Mouse (Mus musculus): ENCODE results near the gene Zfyve19. TPM values are rescaled to one million over a fixed set of nuclear protein-coding genes. Genes with fewer than 3 reads are reported as not detected.
A peak's percentile ranks its signal among the peaks of the same experiment; 100 is the strongest.

The Zfyve19 gene
- total RNA-seq, 2 experiments from 2014 or later, result 21.6 to 30.7 TPM

DNA sequence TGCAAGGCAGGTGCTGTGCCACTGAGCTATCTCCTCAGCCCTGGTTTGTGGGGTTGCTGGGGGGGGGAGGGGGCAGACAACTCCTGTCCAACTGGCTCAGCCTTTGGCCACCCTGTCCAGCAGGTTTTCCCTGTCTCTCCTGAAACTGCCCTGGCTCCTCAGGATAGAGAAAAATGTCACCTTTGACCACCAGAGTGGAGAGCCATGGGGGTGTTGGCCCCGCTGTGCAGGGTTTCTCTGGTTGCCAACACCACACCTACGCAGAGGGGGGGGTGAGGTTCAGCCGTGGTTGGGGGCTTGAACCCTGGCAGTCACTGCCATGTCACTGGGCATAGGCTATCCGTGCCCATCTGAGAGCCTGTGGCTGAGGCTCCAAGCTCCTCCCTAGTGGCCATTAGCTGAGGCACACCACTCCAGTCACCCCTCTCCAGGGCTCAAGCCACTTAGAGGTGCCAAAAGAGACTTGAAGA, 41.2 kb downstream of the Zfyve19 start:
- ATAC-seq (ENCODE audit: poor library complexity, severe bottlenecking), result no peak

GRCm38 (mm10) chr2:119250377-119250776, 42.0 kb downstream of the Zfyve19 start:
- ATAC-seq (ENCODE audit: poor library complexity, severe bottlenecking), result no peak

DNA sequence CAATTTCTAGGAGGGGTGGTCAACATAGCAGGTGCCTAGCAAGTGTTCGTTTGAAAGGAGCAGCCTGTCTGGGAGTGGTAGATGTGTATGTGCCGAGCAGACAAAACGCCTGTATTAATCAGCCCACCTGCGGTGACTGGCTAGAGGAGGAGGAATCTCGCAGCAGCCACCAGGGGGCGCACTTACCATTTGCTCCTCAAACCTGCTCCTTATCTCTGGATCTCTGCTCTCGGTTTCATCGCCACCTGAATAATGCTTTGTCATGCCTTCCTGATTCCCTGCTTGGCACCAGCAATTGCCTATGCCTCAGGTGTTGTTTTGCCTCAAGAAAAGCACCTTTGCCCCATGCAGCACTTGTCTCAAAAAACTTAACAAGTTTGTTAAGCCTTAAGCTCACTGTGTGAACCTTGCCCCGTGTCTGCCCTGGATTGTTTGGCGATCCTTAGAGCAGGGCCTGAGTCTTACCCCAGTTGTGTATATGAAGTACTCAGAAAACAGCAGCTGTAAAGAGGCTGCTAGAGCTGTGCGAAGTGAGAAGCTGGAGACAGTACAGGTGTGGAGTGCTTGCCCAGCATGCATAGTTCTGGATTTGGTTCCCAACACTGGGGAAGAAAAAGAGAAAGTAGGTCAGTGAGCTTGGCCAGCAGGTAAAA, 42.5 kb downstream of the Zfyve19 start:
- ATAC-seq (ENCODE audit: poor library complexity, severe bottlenecking), result peak; percentile 98

- no peak for ATAC-seq (ENCODE audit: poor library complexity, severe bottlenecking)
These were observed 46.6 kb downstream of the Zfyve19 start for GRCm38 (mm10) chr2:119254976-119255375.

DNA sequence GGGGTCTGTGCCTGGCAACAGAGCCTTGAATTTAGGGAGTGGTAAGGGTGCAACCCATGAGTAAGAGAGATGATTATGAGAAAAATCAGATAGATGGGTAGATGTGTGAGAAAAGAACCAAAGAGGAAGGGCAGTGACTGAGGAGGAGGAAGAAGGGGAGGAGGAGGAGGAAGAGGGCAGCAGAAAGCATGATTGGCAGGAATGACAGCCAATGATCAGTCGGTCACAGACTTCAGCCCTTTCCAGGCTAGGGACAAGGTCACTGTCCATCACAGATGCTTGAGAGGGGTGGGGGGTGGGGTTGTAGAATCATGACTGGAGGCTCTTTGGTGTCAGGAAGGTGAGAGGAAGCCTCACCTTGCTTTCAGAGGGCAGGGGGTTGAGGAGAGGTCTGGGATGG, 52.1 kb downstream of the Zfyve19 start:
- ATAC-seq (ENCODE audit: poor library complexity, severe bottlenecking), result 0 out of 2 replicates have a peak, but pooled peaks have one; percentile 21

DNA sequence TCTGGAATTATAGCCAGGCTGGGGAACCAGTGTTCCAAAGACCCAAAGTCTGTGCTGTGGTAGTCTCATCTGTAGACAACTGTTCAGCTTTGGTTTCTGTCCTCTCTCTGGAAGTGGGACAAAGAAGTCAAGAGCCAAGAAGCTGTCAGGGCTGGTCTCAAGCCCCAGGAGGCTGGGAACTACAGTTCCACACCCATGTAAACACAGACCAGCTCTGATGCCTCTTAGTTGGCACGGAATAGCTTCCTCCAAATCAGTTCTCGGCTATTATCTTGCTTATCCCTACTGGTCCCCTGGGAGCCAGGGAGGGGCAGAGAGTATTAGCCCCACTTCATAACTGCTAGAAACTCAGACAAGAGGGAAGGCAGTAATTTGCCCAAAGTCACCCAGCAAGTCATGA, 52.9 kb downstream of the Zfyve19 start:
- ATAC-seq (ENCODE audit: poor library complexity, severe bottlenecking), result no peak

DNA sequence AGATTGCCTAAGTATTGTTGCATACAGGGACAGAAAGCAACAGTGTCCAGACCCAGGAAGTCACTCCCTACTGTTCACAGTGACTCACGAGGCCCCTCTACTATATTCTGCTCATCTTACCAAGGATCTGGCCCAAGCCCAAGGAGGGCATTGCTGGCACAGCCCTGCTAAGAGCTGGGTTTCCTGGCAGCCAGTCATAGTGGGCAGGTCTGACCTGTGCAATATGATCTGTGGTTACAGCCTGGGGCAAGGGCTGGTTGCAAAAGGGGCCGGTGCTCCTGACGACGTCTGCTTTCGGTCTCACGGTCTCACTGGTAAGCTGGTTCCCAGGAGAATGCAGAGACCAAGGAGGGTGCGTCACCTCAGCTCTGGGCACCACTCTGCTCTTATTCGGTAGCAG, 54.6 kb downstream of the Zfyve19 start:
- ATAC-seq (ENCODE audit: poor library complexity, severe bottlenecking), result peak; percentile 93

DNA sequence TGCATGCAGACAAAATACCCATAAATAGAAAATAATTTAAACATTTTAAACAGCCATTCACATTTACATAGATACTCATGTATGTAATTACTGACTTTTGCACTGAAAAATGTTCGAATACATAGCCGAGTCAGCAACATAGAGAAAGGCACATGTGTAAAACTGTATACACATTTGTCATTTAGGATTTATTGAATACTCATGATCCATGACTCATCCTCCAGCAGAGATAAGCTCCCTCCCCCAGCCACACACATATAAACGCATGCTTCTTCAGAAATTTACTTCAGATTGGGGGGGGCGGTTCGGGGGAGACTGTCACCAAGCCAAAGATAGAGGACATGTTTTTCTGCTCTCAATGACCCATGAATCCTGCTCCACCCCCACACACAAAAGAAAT, 55.4 kb downstream of the Zfyve19 start:
- ATAC-seq (ENCODE audit: poor library complexity, severe bottlenecking), result no peak

Other genes starting within 250 kb of the Zfyve19 start
- 10.7 and 12.2 TPM in 2 replicates for gene Ccdc32, start 179.2 kb upstream of the Zfyve19 start, total RNA-seq (2015)
- gene Ccdc32, start 179.2 kb upstream of the Zfyve19 start, total RNA-seq (2017), result 14.1 and 16.3 TPM in 2 replicates
- gene Rpusd2, start 173.8 kb upstream of the Zfyve19 start, total RNA-seq (2015), result 2.5 and 2.8 TPM in 2 replicates
- 2.5 and 4.8 TPM in 2 replicates for gene Rpusd2, start 173.8 kb upstream of the Zfyve19 start, total RNA-seq (2017)
- gene Knl1, start 161.5 kb upstream of the Zfyve19 start, total RNA-seq (2015), result 65.3 and 69.5 TPM in 2 replicates
- 79.4 and 82.1 TPM in 2 replicates for gene Knl1, start 161.5 kb upstream of the Zfyve19 start, total RNA-seq (2017)
- 20.7 and 22.1 TPM in 2 replicates for gene Rad51, start 95.8 kb upstream of the Zfyve19 start, total RNA-seq (2015)
- gene Rad51, start 95.8 kb upstream of the Zfyve19 start, total RNA-seq (2017), result 12.3 and 26.8 TPM in 2 replicates
- gene Rmdn3, start 51.6 kb upstream of the Zfyve19 start, total RNA-seq (2015), result 7.0 and 10.7 TPM in 2 replicates
- 15.1 and 20.2 TPM in 2 replicates for gene Rmdn3, start 51.6 kb upstream of the Zfyve19 start, total RNA-seq (2017)
- gene Gchfr, start 40.8 kb upstream of the Zfyve19 start, total RNA-seq (2015), result not detected in 2 replicates
- not detected in 2 replicates for gene Gchfr, start 40.8 kb upstream of the Zfyve19 start, total RNA-seq (2017)
- gene Gm14137, start 34.1 kb upstream of the Zfyve19 start, total RNA-seq (2015), result not detected in 2 replicates
- not detected in 2 replicates for gene Gm14137, start 34.1 kb upstream of the Zfyve19 start, total RNA-seq (2017)
- gene Dnajc17, start 178 bp downstream of the Zfyve19 start, total RNA-seq (2015), result 22.8 and 24.1 TPM in 2 replicates
- 46.7 and 50.7 TPM in 2 replicates for gene Dnajc17, start 178 bp downstream of the Zfyve19 start, total RNA-seq (2017)
- gene Ppp1r14d, start 21.3 kb downstream of the Zfyve19 start, total RNA-seq (2015), result not detected in 2 replicates
- not detected in 2 replicates for gene Ppp1r14d, start 21.3 kb downstream of the Zfyve19 start, total RNA-seq (2017)
- not detected in 2 replicates for gene Spint1, start 28.7 kb downstream of the Zfyve19 start, total RNA-seq (2015)
- gene Spint1, start 28.7 kb downstream of the Zfyve19 start, total RNA-seq (2017), result not detected in 2 replicates
- gene Rhov, start 62.7 kb downstream of the Zfyve19 start, total RNA-seq (2015), result 0.16 and 0.59 TPM in 2 replicates
- 0.28 and 0.81 TPM in 2 replicates for gene Rhov, start 62.7 kb downstream of the Zfyve19 start, total RNA-seq (2017)
- 8.9 and 9.0 TPM in 2 replicates for gene Vps18, start 80.1 kb downstream of the Zfyve19 start, total RNA-seq (2015)
- 19.6 and 21.2 TPM in 2 replicates for gene Vps18, start 80.1 kb downstream of the Zfyve19 start, total RNA-seq (2017)
- gene Dll4, start 117.2 kb downstream of the Zfyve19 start, total RNA-seq (2015), result 0.09 TPM in 1 of 2 replicates, not detected in the other
- not detected in 2 replicates for gene Dll4, start 117.2 kb downstream of the Zfyve19 start, total RNA-seq (2017)
- 0.39 and 1.1 TPM in 2 replicates for gene Chac1, start 142.6 kb downstream of the Zfyve19 start, total RNA-seq (2015)
- gene Chac1, start 142.6 kb downstream of the Zfyve19 start, total RNA-seq (2017), result 0.51 and 1.3 TPM in 2 replicates